Mouse (Mus musculus) intestine, embryonic 15.5 days (tissue): ENCODE data around the gene Fgf23. TPM values are rescaled to one million over a fixed set of nuclear protein-coding genes. Genes with fewer than 3 reads are reported as not detected.

ENCODE experiments used
- ATAC-seq: fragments of 200-750 bp; cut with Nextera tagmentation; 2 replicates; pipeline ENCODE4 v1.8.0; 2017; ENCODE audit warnings: moderate TSS enrichment, moderate library complexity
- H3K27ac ChIP-seq: fragments of 300-500 bp; sonication (generic); 2 replicates; pipeline ENCODE4 v1.5.1; 2015; ENCODE audit warnings: mild to moderate bottlenecking, inconsistent platforms
- H3K27me3 ChIP-seq: fragments of 300-500 bp; sonication (generic); replicated peaks from 2 replicates; pipeline ENCODE4 v1.6.1; 2015; ENCODE audit warnings: inconsistent platforms
- H3K36me3 ChIP-seq: fragments of 300-500 bp; sonication (generic); 2 replicates; pipeline ENCODE4 v1.6.1; 2015; ENCODE audit warnings: inconsistent platforms
- H3K4me1 ChIP-seq: fragments of 300-500 bp; sonication (generic); replicated peaks from 2 replicates; pipeline ENCODE4 v1.6.1; 2015; ENCODE audit warnings: inconsistent platforms
- H3K4me2 ChIP-seq: fragments of 300-500 bp; sonication (generic); replicated peaks from 2 replicates; pipeline ENCODE4 v1.6.1; 2015; ENCODE audit warnings: mild to moderate bottlenecking, inconsistent platforms
- H3K4me3 ChIP-seq: fragments of 300-500 bp; sonication (generic); replicated peaks from 2 replicates; pipeline ENCODE4 v1.5.1; 2015; ENCODE audit warnings: inconsistent platforms
- H3K9ac ChIP-seq: fragments of 300-500 bp; sonication (generic); 2 replicates; pipeline ENCODE4 v1.6.1; 2015; ENCODE audit warnings: inconsistent platforms
- H3K9me3 ChIP-seq: fragments of 300-500 bp; sonication (generic); 2 replicates; pipeline ENCODE4 v1.6.1; 2016; ENCODE audit warnings: inconsistent platforms
- WGBS: fragments of 180-500 bp; shearing (Covaris S2); methylation state at CpG from one replicate; pipeline ENCODE4 v1.1.7; 2015; 5-methylcytosine and 5-hydroxymethylcytosine counted together
- polyA plus RNA-seq: library from polyadenylated mRNA; unstranded; fragments of >200 nt; fragmentation: Nextera tagmentation; extraction: Ambion mirVana; gene quantifications from 2 replicates; pipeline ENCODE4 v1.2.1, GENCODE M21; 2015

The Fgf23 gene
- polyA plus RNA-seq, 1 experiment from 2014 or later = not detected

DNA sequence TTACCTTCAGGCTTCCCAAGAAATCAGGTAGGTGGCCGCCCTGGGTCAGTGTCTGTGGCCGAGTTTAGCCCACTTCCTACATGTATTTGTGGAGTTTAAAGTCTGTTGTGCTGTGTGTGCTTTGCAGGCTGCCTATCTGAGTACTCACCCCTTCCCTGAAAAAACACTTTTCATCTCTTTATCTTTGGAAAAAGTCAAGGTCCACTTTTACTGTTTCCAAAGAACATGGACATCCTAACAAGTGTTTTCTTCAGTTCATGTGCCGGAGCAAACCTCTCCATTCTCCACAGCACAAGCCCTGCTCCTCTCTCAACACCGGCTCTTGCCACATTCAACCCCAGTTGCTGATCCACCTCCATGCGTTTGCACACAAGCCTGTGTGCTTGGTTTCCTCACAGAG lies 50.3 kb downstream of the Fgf23 start:
- no peak overlapping the region for H3K4me2 ChIP-seq
- no peak for ATAC-seq
- 80% methylated on average over 5 of the region's 5 CpGs for WGBS
- H3K9ac ChIP-seq = no peak overlapping the region
- no peaks in the 10 kb centered on the region for H3K9me3 ChIP-seq
- no peak overlapping the region for H3K4me3 ChIP-seq
- H3K27ac ChIP-seq = no peak overlapping the region
- peaks cover 10% of the 10 kb centered on the region for H3K36me3 ChIP-seq
- H3K27me3 ChIP-seq = no peaks in the 10 kb centered on the region
- no peaks in the 10 kb centered on the region for H3K4me1 ChIP-seq

DNA sequence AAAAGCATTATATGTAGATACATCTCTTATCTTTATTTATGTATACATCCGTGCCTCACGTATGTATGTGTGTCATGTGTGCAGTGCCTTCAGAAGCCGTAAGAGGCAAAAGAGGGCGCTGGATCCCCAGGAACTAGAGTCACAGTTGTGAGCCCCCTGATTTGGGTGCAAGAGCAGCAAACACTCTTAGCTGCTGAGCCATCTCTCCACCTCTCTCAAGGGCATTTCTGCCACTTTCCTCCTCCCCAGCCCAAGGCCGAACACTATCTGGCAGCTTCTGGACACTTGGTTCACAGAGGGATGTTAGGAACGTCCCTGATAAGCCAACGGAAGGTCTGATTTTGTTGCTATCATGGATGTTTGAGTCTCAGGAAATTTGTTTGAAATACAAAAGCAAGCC lies 50.8 kb downstream of the Fgf23 start:
- peaks cover 11% of the 10 kb centered on the region for H3K36me3 ChIP-seq
- no peaks in the 10 kb centered on the region for H3K4me1 ChIP-seq
- 80% methylated on average over 7 of the region's 7 CpGs for WGBS
- no peaks in the 10 kb centered on the region for H3K27me3 ChIP-seq
- H3K9me3 ChIP-seq = no peaks in the 10 kb centered on the region
- no peak for ATAC-seq
- H3K9ac ChIP-seq = no peak overlapping the region
- no peak overlapping the region for H3K4me3 ChIP-seq
- no peak overlapping the region for H3K4me2 ChIP-seq
- H3K27ac ChIP-seq = no peak overlapping the region

DNA sequence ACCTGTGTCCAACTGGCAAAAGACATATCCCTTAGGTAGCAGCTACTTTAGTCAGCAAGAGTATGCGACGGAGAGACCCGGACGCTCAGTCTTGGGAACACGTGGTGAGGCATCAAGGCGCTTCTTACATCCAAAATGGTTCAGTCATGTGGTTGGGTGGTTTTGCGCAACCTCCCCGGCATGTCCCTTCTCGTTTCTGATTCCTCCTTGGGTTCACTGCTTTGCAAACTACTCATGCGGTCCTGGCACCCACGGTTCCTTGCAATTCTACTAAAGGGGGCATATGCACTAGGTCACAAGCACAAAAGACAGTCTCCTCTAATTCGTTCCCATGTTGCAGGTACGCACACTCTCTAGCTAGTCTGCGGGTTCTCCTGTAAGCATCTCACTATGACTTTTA lies 57.0 kb downstream of the Fgf23 start:
- no peak for ATAC-seq
- Histone ChIP-seq H3K36me3 (peaks cover 31% of the 10 kb centered on the region), H3K9me3 (no peaks in the 10 kb centered on the region), H3K27me3 (no peaks in the 10 kb centered on the region), H3K4me3 (no peak overlapping the region), H3K9ac (no peak overlapping the region), H3K27ac (no peak overlapping the region), H3K4me2 (no peak overlapping the region), H3K4me1 (no peaks in the 10 kb centered on the region)
- 89% methylated on average over 14 of the region's 14 CpGs for WGBS

DNA sequence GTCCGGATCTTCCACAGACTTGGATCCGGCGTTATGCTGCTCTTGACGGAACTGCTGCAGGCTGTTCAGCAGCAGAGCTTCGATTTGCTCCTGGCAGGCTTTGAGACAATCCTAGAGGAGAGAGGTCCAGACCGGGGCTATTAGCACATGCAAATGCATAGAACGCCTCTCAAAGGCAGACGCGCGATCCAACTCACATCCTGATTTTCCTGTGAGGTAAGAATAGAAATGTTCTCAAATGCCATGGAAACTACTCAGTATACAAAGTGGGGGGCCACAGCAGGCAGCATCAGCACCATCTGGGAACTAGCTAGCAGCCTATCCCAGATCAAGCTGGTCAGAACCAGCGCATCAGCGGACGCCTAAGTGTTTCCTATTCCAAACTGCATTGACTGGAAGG lies 57.7 kb downstream of the Fgf23 start:
- 83% methylated on average over 13 of the region's 13 CpGs for WGBS
- Histone ChIP-seq H3K9me3 (no peaks in the 10 kb centered on the region), H3K4me2 (no peak overlapping the region), H3K27me3 (no peaks in the 10 kb centered on the region), H3K9ac (no peak overlapping the region), H3K4me1 (no peaks in the 10 kb centered on the region), H3K27ac (no peak overlapping the region), H3K4me3 (no peak overlapping the region), H3K36me3 (peaks cover 31% of the 10 kb centered on the region)
- ATAC-seq = no peak

Other genes with a start within 250 kb of the Fgf23 start
- 278 and 295 TPM in 2 replicates for gene Ndufa9, start 223.8 kb upstream of the Fgf23 start, polyA plus RNA-seq
- not detected in 2 replicates for gene Akap3, start 219.8 kb upstream of the Fgf23 start, polyA plus RNA-seq
- 0.06 TPM in 1 of 2 replicates, not detected in the other for gene Dyrk4, start 151.1 kb upstream of the Fgf23 start, polyA plus RNA-seq
- gene Rad51ap1, start 133.3 kb upstream of the Fgf23 start, polyA plus RNA-seq = 39.9 and 56.3 TPM in 2 replicates
- gene D6Wsu163e, start 132.9 kb upstream of the Fgf23 start, polyA plus RNA-seq = 15.8 and 18.3 TPM in 2 replicates
- gene Fgf6, start 57.3 kb upstream of the Fgf23 start, polyA plus RNA-seq = not detected in 2 replicates
- 5.6 and 7.3 TPM in 2 replicates for gene Tigar, start 36.7 kb downstream of the Fgf23 start, polyA plus RNA-seq
- gene Ccnd2, start 79.3 kb downstream of the Fgf23 start, polyA plus RNA-seq = 881 and 991 TPM in 2 replicates